Mouse (Mus musculus) skeletal muscle tissue, postnatal 0 days (tissue): Measurements from ENCODE around the gene Ddx52. TPM values are rescaled to one million over a fixed set of nuclear protein-coding genes. Genes with fewer than 3 reads are reported as not detected.

Source experiments
- polyA plus RNA-seq: library from polyadenylated mRNA; unstranded; fragments of >200 nt; fragmentation: Nextera tagmentation; extraction: Ambion mirVana; gene quantifications from 2 replicates; pipeline ENCODE4 v1.2.1, GENCODE M21; 2015

The Ddx52 gene
- polyA plus RNA-seq = 15.1 and 16.5 TPM in 2 replicates

GRCm38 (mm10) chr11:83941950-83942840 lies at the start of gene Ddx52:
TSS of gene Ddx52 (plus strand) at chr11:83942062.

GRCm38 (mm10) chr11:83963991-83964921 lies 22.4 kb downstream of the Ddx52 start, which contains the start of gene Synrg:
TSS of gene Synrg (plus strand) at chr11:83964428.

Other genes starting within 250 kb of the Ddx52 start
- gene Wfdc17, start 238.1 kb upstream of the Ddx52 start, polyA plus RNA-seq = 5.4 and 7.2 TPM in 2 replicates
- gene Wfdc18, start 233.0 kb upstream of the Ddx52 start, polyA plus RNA-seq = not detected in 2 replicates
- gene Wfdc21, start 195.1 kb upstream of the Ddx52 start, polyA plus RNA-seq = 1.2 and 54.1 TPM in 2 replicates
- 8.0 and 10.4 TPM in 2 replicates for gene Heatr6, start 188.4 kb upstream of the Ddx52 start, polyA plus RNA-seq
- not detected in 2 replicates for gene Hnf1b, start 92.0 kb upstream of the Ddx52 start, polyA plus RNA-seq
- gene Synrg, start 22.4 kb downstream of the Ddx52 start, polyA plus RNA-seq = 9.1 and 10.6 TPM in 2 replicates
- 2.6 and 5.8 TPM in 2 replicates for gene Dusp14, start 127.2 kb downstream of the Ddx52 start, polyA plus RNA-seq
- 10.1 and 11.3 TPM in 2 replicates for gene Tada2a, start 187.5 kb downstream of the Ddx52 start, polyA plus RNA-seq
- 3.1 and 3.4 TPM in 2 replicates for gene Acaca, start 187.6 kb downstream of the Ddx52 start, polyA plus RNA-seq
- not detected in 2 replicates for gene Gm11437, start 225.4 kb downstream of the Ddx52 start, polyA plus RNA-seq